8 mouse cellular contexts compared by ENCODE assay signal in genomic region chr11:75167643-75168589, GRCm38 (mm10). TPM values are rescaled to one million over a fixed set of nuclear protein-coding genes. Genes with fewer than 3 reads are reported as not detected.
A peak's percentile ranks its signal among the peaks of the same experiment; 100 is the strongest.
DNase-seq lines count a peak whose midpoint lies in the region; ATAC-seq and TF ChIP-seq lines count a peak whose summit lies in the region.

No protein-coding gene starts in this region.

- peak overlapping the region; percentile 81 for H3K4me2 ChIP-seq in kidney, embryonic 14.5 days (replicated peaks; ENCODE audit: low read depth, low read length)
- peak overlapping the region; percentile 95 for H3K4me2 ChIP-seq in midbrain, embryonic 15.5 days

- peak overlapping the region; percentile 85 for H3K9ac ChIP-seq in kidney, embryonic 14.5 days (ENCODE audit: low read depth, low read length)
- H3K9ac ChIP-seq in midbrain, embryonic 15.5 days = peak overlapping the region; percentile 46; the same call in 1 of the 2 replicates

- peak; percentile 98 for DNase-seq in heart, adult 11 months
- no peak for DNase-seq in heart, postnatal 25 days (ENCODE audit: low spot score)
- no peak for DNase-seq in G1E (ENCODE audit: low spot score)
- DNase-seq in gastrocnemius, postnatal 25 days = peak; percentile 70
- DNase-seq in yolk sac, embryonic 10.5 days (ENCODE audit: low spot score) = no peak

- H3K4me3 ChIP-seq in G1E (ENCODE audit: low read depth, low read length) = peak overlapping the region; percentile 29; the same call in 1 of the 2 replicates
- H3K4me3 ChIP-seq in kidney, embryonic 14.5 days (ENCODE audit: low read length) = peak overlapping the region; percentile 77
- H3K4me3 ChIP-seq in midbrain, embryonic 15.5 days = peak overlapping the region; percentile 44

- intact Hi-C loops in heart, postnatal 25 days (cut with DNase I) = loop anchor here (5.0 kb wide), 1 partner anchor 241 kb away; the partner anchor contains the start of genes Smg6 and Srr

- H3K4me1 ChIP-seq in G1E (ENCODE audit: insufficient read depth, low read depth, low read length) = peaks cover 28% of the 10 kb centered on the region
- peaks cover 33% of the 10 kb centered on the region for H3K4me1 ChIP-seq in kidney, embryonic 14.5 days (ENCODE audit: control insufficient read depth, insufficient read depth, low read length)
- peaks cover 75% of the 10 kb centered on the region for H3K4me1 ChIP-seq in midbrain, embryonic 15.5 days

- H3K9me3 ChIP-seq in G1E (replicated peaks) = peaks cover 64% of the 10 kb centered on the region
- no peaks in the 10 kb centered on the region for H3K9me3 ChIP-seq in kidney, embryonic 14.5 days (ENCODE audit: control insufficient read depth, low read length)
- H3K9me3 ChIP-seq in midbrain, embryonic 15.5 days = no peaks in the 10 kb centered on the region

- TF ChIP-seq CTCF in G1E (IDR thresholded peaks at IDR 0.05; ENCODE audit: low read depth, low read length) = no peak

- ATAC-seq in G1E (ENCODE audit: extremely low read depth, insufficient number of reproducible peaks, low FRiP score, poor library complexity, severe bottlenecking) = no peak
- ATAC-seq in kidney, embryonic 14.5 days (ENCODE audit: low FRiP score, low TSS enrichment) = no peak
- ATAC-seq in midbrain, embryonic 15.5 days (replicated peaks) = no peak
- no peak for ATAC-seq in inflammation-experienced regulatory T-cells, adult 6 months

- 2% methylated on average over 55 of the region's 63 CpGs for WGBS in kidney, embryonic 14.5 days
- 4% methylated on average over 52 of the region's 63 CpGs for WGBS in midbrain, embryonic 15.5 days

- peaks cover 36% of the 10 kb centered on the region for H3K36me3 ChIP-seq in G1E (replicated peaks)
- peaks cover 41% of the 10 kb centered on the region for H3K36me3 ChIP-seq in kidney, embryonic 14.5 days (ENCODE audit: control insufficient read depth, insufficient read depth, low read length)
- 0 out of 2 replicates have a peak, but pooled peaks cover 2% of the 10 kb centered on the region for H3K36me3 ChIP-seq in midbrain, embryonic 15.5 days (replicated peaks)

- H3K27ac ChIP-seq in kidney, embryonic 14.5 days (ENCODE audit: low read depth, low read length) = peak overlapping the region; percentile 96
- no peak overlapping the region for H3K27ac ChIP-seq in midbrain, embryonic 15.5 days

- H3K27me3 ChIP-seq in G1E (ENCODE audit: insufficient read depth, low read length) = peaks cover 52% of the 10 kb centered on the region
- peaks cover 74% of the 10 kb centered on the region for H3K27me3 ChIP-seq in kidney, embryonic 14.5 days (ENCODE audit: control insufficient read depth, insufficient read depth, low read length)
- H3K27me3 ChIP-seq in midbrain, embryonic 15.5 days (replicated peaks) = peaks cover 64% of the 10 kb centered on the region

RNA-seq across cellular contexts. Expression of gene Hic1, which starts 1.4 kb away (rescaled TPM):
- 10 to 100 TPM; 15.3 to 19.2 TPM for total RNA-seq in heart, postnatal 25 days (2021)
- total RNA-seq in G1E (2014; fragmentation: Nextera tagmentation) = not detected in 2 replicates
- 0.05 TPM in 1 of 2 replicates, not detected in the other for total RNA-seq in G1E (2017)
- polyA plus RNA-seq in G1E (2012) = 0.22 and 0.29 TPM in 2 replicates
- total RNA-seq in gastrocnemius, postnatal 25 days (2021) = 1 to 10 TPM; 5.7 to 5.9 TPM
- 16.9 and 26.6 TPM in 2 replicates for polyA plus RNA-seq in kidney, embryonic 14.5 days (2014; fragmentation: Nextera tagmentation; extraction: Ambion mirVana)
- 2.8 and 3.2 TPM in 2 replicates for polyA plus RNA-seq in midbrain, embryonic 15.5 days (2015; fragmentation: Nextera tagmentation; extraction: Ambion mirVana)
- polyA plus RNA-seq in inflammation-experienced regulatory T-cells, adult 6 months (2017; shearing (Covaris generic)) = under 1 TPM; 0.21 to 0.50 (median 0.38) TPM

RNA-seq across cellular contexts. Expression of gene Ovca2, which starts 10.7 kb away (rescaled TPM):
- 1 to 10 TPM; 6.0 to 6.1 TPM for total RNA-seq in heart, postnatal 25 days (2021)
- total RNA-seq in G1E (2014; fragmentation: Nextera tagmentation) (21.0 and 21.8 TPM in 2 replicates), G1E (2017) (20.9 and 21.7 TPM in 2 replicates)
- polyA plus RNA-seq in G1E (2012) = 2.0 and 2.4 TPM in 2 replicates
- total RNA-seq in gastrocnemius, postnatal 25 days (2021) = 1 to 10 TPM; 2.8 to 3.3 TPM
- 33.3 and 33.4 TPM in 2 replicates for polyA plus RNA-seq in kidney, embryonic 14.5 days (2014; fragmentation: Nextera tagmentation; extraction: Ambion mirVana)
- 15.4 and 18.3 TPM in 2 replicates for polyA plus RNA-seq in midbrain, embryonic 15.5 days (2015; fragmentation: Nextera tagmentation; extraction: Ambion mirVana)
- polyA plus RNA-seq in inflammation-experienced regulatory T-cells, adult 6 months (2017; shearing (Covaris generic)) = 10 to 100 TPM; 27.9 to 36.4 (median 32.7) TPM

RNA-seq across cellular contexts. Expression of gene Dph1, which starts 23.1 kb away (rescaled TPM):
- 1 to 10 TPM; 7.4 to 9.0 TPM for total RNA-seq in heart, postnatal 25 days (2021)
- total RNA-seq in G1E (2014; fragmentation: Nextera tagmentation) = 4.7 and 10.0 TPM in 2 replicates
- total RNA-seq in G1E (2017) = 6.1 and 8.7 TPM in 2 replicates
- 61.5 and 93.9 TPM in 2 replicates for polyA plus RNA-seq in G1E (2012)
- total RNA-seq in gastrocnemius, postnatal 25 days (2021) = 1 to 10 TPM; 5.6 to 5.8 TPM
- polyA plus RNA-seq in kidney, embryonic 14.5 days (2014; fragmentation: Nextera tagmentation; extraction: Ambion mirVana) = 25.7 and 29.2 TPM in 2 replicates
- 13.1 and 14.0 TPM in 2 replicates for polyA plus RNA-seq in midbrain, embryonic 15.5 days (2015; fragmentation: Nextera tagmentation; extraction: Ambion mirVana)
- 10 to 100 TPM in 2 of 3 experiments, 1 to 10 TPM in 1; 4.0 to 15.3 (median 11.7) TPM for polyA plus RNA-seq in inflammation-experienced regulatory T-cells, adult 6 months (2017; shearing (Covaris generic))

RNA-seq across cellular contexts. Expression of gene Rtn4rl1, which starts 25.7 kb away (rescaled TPM):
- total RNA-seq in heart, postnatal 25 days (2021) = 1 to 10 TPM; 9.7 to 9.8 TPM
- total RNA-seq in G1E (2014; fragmentation: Nextera tagmentation) = not detected in 2 replicates
- not detected in 2 replicates for total RNA-seq in G1E (2017)
- polyA plus RNA-seq in G1E (2012) = not detected in 2 replicates
- total RNA-seq in gastrocnemius, postnatal 25 days (2021) = 1 to 10 TPM in 1 of 2 experiments, under 1 TPM in 1; 1.00 to 1.7 TPM
- 2.7 and 4.2 TPM in 2 replicates for polyA plus RNA-seq in kidney, embryonic 14.5 days (2014; fragmentation: Nextera tagmentation; extraction: Ambion mirVana)
- polyA plus RNA-seq in midbrain, embryonic 15.5 days (2015; fragmentation: Nextera tagmentation; extraction: Ambion mirVana) = 15.7 and 18.3 TPM in 2 replicates
- polyA plus RNA-seq in inflammation-experienced regulatory T-cells, adult 6 months (2017; shearing (Covaris generic)) = 1 to 10 TPM; 1.3 to 2.5 (median 2.2) TPM

Comparison
In these comparisons a context has a peak if more than half of its experiments do, and no peak if none do; other contexts are left out.
1. DNase-seq: peak in heart, adult 11 months (single experiment) and gastrocnemius, postnatal 25 days (single experiment); none in heart, postnatal 25 days (single experiment), G1E (single experiment) and yolk sac, embryonic 10.5 days (single experiment).
2. Peak in every context shown above with its lines, with median percentiles within 50 percentile points of each other: H3K4me3 ChIP-seq.